Mouse (Mus musculus): ENCODE results near the gene Arel1. TPM values are rescaled to one million over a fixed set of nuclear protein-coding genes. Genes with fewer than 3 reads are reported as not detected.

Arel1 gene
- polyA plus RNA-seq, 1 experiment, result 9.9 TPM

GRCm38 (mm10) chr12:84924324-84924723 is 46.4 kb downstream of the Arel1 start:
- peaks cover 61% of the 10 kb centered on the region for H3K36me3 ChIP-seq (ENCODE audit: control insufficient read depth, insufficient read depth)
- no peak for TF ChIP-seq FOSL1 (IDR thresholded peaks at IDR 0.05; ENCODE audit: insufficient read depth, low read length, poor library complexity, severe bottlenecking)
- TF ChIP-seq MYOD1 (IDR thresholded peaks at IDR 0.05; ENCODE audit: control insufficient read depth, insufficient read length, low read depth), result no peak
- TF ChIP-seq CEBPB (IDR thresholded peaks at IDR 0.05; ENCODE audit: low read depth), result no peak
- no peak for TF ChIP-seq MYOG (IDR thresholded peaks at IDR 0.05; ENCODE audit: control insufficient read depth, extremely low read depth, insufficient read length)
- no peak for TF ChIP-seq CTCF (IDR thresholded peaks at IDR 0.05; ENCODE audit: control insufficient read depth, insufficient read depth, insufficient read length)
- no peak for TF ChIP-seq MAX (IDR thresholded peaks at IDR 0.05)
- no peak for TF ChIP-seq USF1 (IDR thresholded peaks at IDR 0.05; ENCODE audit: low read depth)
- no peak overlapping the region for H3K4me3 ChIP-seq (ENCODE audit: insufficient read depth, poor library complexity, severe bottlenecking)
- H3ac ChIP-seq (ENCODE audit: control insufficient read depth, insufficient read length, low read depth), result no peak overlapping the region
- H3K79me3 ChIP-seq (ENCODE audit: low read depth), result no peaks in the 10 kb centered on the region
- no peaks in the 10 kb centered on the region for H3K79me2 ChIP-seq (ENCODE audit: control insufficient read depth, insufficient read depth)
- no peaks in the 10 kb centered on the region for H3K27me3 ChIP-seq (ENCODE audit: control insufficient read depth, insufficient read depth, insufficient read length)

- Histone ChIP-seq H3K79me3 (ENCODE audit: low read depth) (no peaks in the 10 kb centered on the region), H3K4me3 (ENCODE audit: insufficient read depth, poor library complexity, severe bottlenecking) (no peak overlapping the region), H3K79me2 (ENCODE audit: control insufficient read depth, insufficient read depth) (no peaks in the 10 kb centered on the region), H3K27me3 (ENCODE audit: control insufficient read depth, insufficient read depth, insufficient read length) (no peaks in the 10 kb centered on the region), H3K36me3 (ENCODE audit: control insufficient read depth, insufficient read depth) (peaks cover 62% of the 10 kb centered on the region), H3ac (ENCODE audit: control insufficient read depth, insufficient read length, low read depth) (no peak overlapping the region)
- TF ChIP-seq USF1 (IDR thresholded peaks at IDR 0.05; ENCODE audit: low read depth) (no peak), MYOD1 (IDR thresholded peaks at IDR 0.05; ENCODE audit: control insufficient read depth, insufficient read length, low read depth) (no peak), MAX (IDR thresholded peaks at IDR 0.05) (no peak), CTCF (IDR thresholded peaks at IDR 0.05; ENCODE audit: control insufficient read depth, insufficient read depth, insufficient read length) (no peak), CEBPB (IDR thresholded peaks at IDR 0.05; ENCODE audit: low read depth) (no peak), MYOG (IDR thresholded peaks at IDR 0.05; ENCODE audit: control insufficient read depth, extremely low read depth, insufficient read length) (no peak), FOSL1 (IDR thresholded peaks at IDR 0.05; ENCODE audit: insufficient read depth, low read length, poor library complexity, severe bottlenecking) (no peak)
Measured at GRCm38 (mm10) chr12:84921881-84922419, 48.8 kb downstream of the Arel1 start.

GRCm38 (mm10) chr12:84918809-84919208 is 51.9 kb downstream of the Arel1 start:
- H3K36me3 ChIP-seq (ENCODE audit: control insufficient read depth, insufficient read depth), result peaks cover 50% of the 10 kb centered on the region
- H3K27me3 ChIP-seq (ENCODE audit: control insufficient read depth, insufficient read depth, insufficient read length), result no peaks in the 10 kb centered on the region

GRCm38 (mm10) chr12:84917799-84918198 is 52.9 kb downstream of the Arel1 start:
- TF ChIP-seq CEBPB (IDR thresholded peaks at IDR 0.05; ENCODE audit: low read depth), result no peak
- no peak for TF ChIP-seq MYOD1 (IDR thresholded peaks at IDR 0.05; ENCODE audit: control insufficient read depth, insufficient read length, low read depth)
- no peak for TF ChIP-seq MYOG (IDR thresholded peaks at IDR 0.05; ENCODE audit: control insufficient read depth, extremely low read depth, insufficient read length)
- TF ChIP-seq CTCF (IDR thresholded peaks at IDR 0.05; ENCODE audit: control insufficient read depth, insufficient read depth, insufficient read length), result no peak
- no peak for TF ChIP-seq MAX (IDR thresholded peaks at IDR 0.05)
- no peak for TF ChIP-seq FOSL1 (IDR thresholded peaks at IDR 0.05; ENCODE audit: insufficient read depth, low read length, poor library complexity, severe bottlenecking)
- H3K4me3 ChIP-seq (ENCODE audit: insufficient read depth, poor library complexity, severe bottlenecking), result no peak overlapping the region
- no peaks in the 10 kb centered on the region for H3K79me2 ChIP-seq (ENCODE audit: control insufficient read depth, insufficient read depth)
- H3K27me3 ChIP-seq (ENCODE audit: control insufficient read depth, insufficient read depth, insufficient read length), result no peaks in the 10 kb centered on the region
- peaks cover 42% of the 10 kb centered on the region for H3K36me3 ChIP-seq (ENCODE audit: control insufficient read depth, insufficient read depth)
- H3ac ChIP-seq (ENCODE audit: control insufficient read depth, insufficient read length, low read depth), result no peak overlapping the region
- H3K79me3 ChIP-seq (ENCODE audit: low read depth), result no peaks in the 10 kb centered on the region

More at GRCm38 (mm10) chr12:84918809-84919208, 51.9 kb downstream of the Arel1 start:
- no peak overlapping the region for H3ac ChIP-seq (ENCODE audit: control insufficient read depth, insufficient read length, low read depth)
- no peak overlapping the region for H3K4me3 ChIP-seq (ENCODE audit: insufficient read depth, poor library complexity, severe bottlenecking)
- TF ChIP-seq MYOG (IDR thresholded peaks at IDR 0.05; ENCODE audit: control insufficient read depth, extremely low read depth, insufficient read length), result no peak
- TF ChIP-seq CTCF (IDR thresholded peaks at IDR 0.05; ENCODE audit: control insufficient read depth, insufficient read depth, insufficient read length), result no peak
- no peak for TF ChIP-seq MAX (IDR thresholded peaks at IDR 0.05)
- TF ChIP-seq MYOD1 (IDR thresholded peaks at IDR 0.05; ENCODE audit: control insufficient read depth, insufficient read length, low read depth), result no peak
- TF ChIP-seq FOSL1 (IDR thresholded peaks at IDR 0.05; ENCODE audit: insufficient read depth, low read length, poor library complexity, severe bottlenecking), result no peak
- TF ChIP-seq USF1 (IDR thresholded peaks at IDR 0.05; ENCODE audit: low read depth), result no peak
- no peak for TF ChIP-seq CEBPB (IDR thresholded peaks at IDR 0.05; ENCODE audit: low read depth)
- no peaks in the 10 kb centered on the region for H3K79me3 ChIP-seq (ENCODE audit: low read depth)
- no peaks in the 10 kb centered on the region for H3K79me2 ChIP-seq (ENCODE audit: control insufficient read depth, insufficient read depth)

- no peak for TF ChIP-seq CEBPB (IDR thresholded peaks at IDR 0.05; ENCODE audit: low read depth)
- no peak for TF ChIP-seq USF1 (IDR thresholded peaks at IDR 0.05; ENCODE audit: low read depth)
Measured at GRCm38 (mm10) chr12:84914959-84915358, 55.7 kb downstream of the Arel1 start.

GRCm38 (mm10) chr12:84912652-84913104 is 58.0 kb downstream of the Arel1 start:
- Histone ChIP-seq H3K79me2 (ENCODE audit: control insufficient read depth, insufficient read depth) (no peaks in the 10 kb centered on the region), H3ac (ENCODE audit: control insufficient read depth, insufficient read length, low read depth) (no peak overlapping the region), H3K27me3 (ENCODE audit: control insufficient read depth, insufficient read depth, insufficient read length) (no peaks in the 10 kb centered on the region), H3K36me3 (ENCODE audit: control insufficient read depth, insufficient read depth) (peaks cover 12% of the 10 kb centered on the region), H3K79me3 (ENCODE audit: low read depth) (no peaks in the 10 kb centered on the region), H3K4me3 (ENCODE audit: insufficient read depth, poor library complexity, severe bottlenecking) (no peak overlapping the region)
- TF ChIP-seq MYOG (IDR thresholded peaks at IDR 0.05; ENCODE audit: control insufficient read depth, extremely low read depth, insufficient read length), result no peak
- TF ChIP-seq CTCF (IDR thresholded peaks at IDR 0.05; ENCODE audit: control insufficient read depth, insufficient read depth, insufficient read length), result no peak
- no peak for TF ChIP-seq CEBPB (IDR thresholded peaks at IDR 0.05; ENCODE audit: low read depth)
- no peak for TF ChIP-seq MAX (IDR thresholded peaks at IDR 0.05)
- TF ChIP-seq MYOD1 (IDR thresholded peaks at IDR 0.05; ENCODE audit: control insufficient read depth, insufficient read length, low read depth), result no peak
- TF ChIP-seq FOSL1 (IDR thresholded peaks at IDR 0.05; ENCODE audit: insufficient read depth, low read length, poor library complexity, severe bottlenecking), result no peak
- TF ChIP-seq USF1 (IDR thresholded peaks at IDR 0.05; ENCODE audit: low read depth), result no peak

More at GRCm38 (mm10) chr12:84914959-84915358, 55.7 kb downstream of the Arel1 start:
- no peak overlapping the region for H3ac ChIP-seq (ENCODE audit: control insufficient read depth, insufficient read length, low read depth)
- H3K79me2 ChIP-seq (ENCODE audit: control insufficient read depth, insufficient read depth), result no peaks in the 10 kb centered on the region
- H3K79me3 ChIP-seq (ENCODE audit: low read depth), result no peaks in the 10 kb centered on the region
- H3K27me3 ChIP-seq (ENCODE audit: control insufficient read depth, insufficient read depth, insufficient read length), result no peaks in the 10 kb centered on the region
- no peak overlapping the region for H3K4me3 ChIP-seq (ENCODE audit: insufficient read depth, poor library complexity, severe bottlenecking)
- peaks cover 28% of the 10 kb centered on the region for H3K36me3 ChIP-seq (ENCODE audit: control insufficient read depth, insufficient read depth)

Data from C2C12 (cell line).